Mouse (Mus musculus) kidney, embryonic 16.5 days (tissue): ENCODE measurements around the gene Fcgrt. TPM values are rescaled to one million over a fixed set of nuclear protein-coding genes. Genes with fewer than 3 reads are reported as not detected.
"Not testable (repeated sequence)": the region's sequence is repeated elsewhere in the genome, so short reads cannot be mapped to it uniquely, and the experiment has no call there.

Source experiments
- ATAC-seq: fragments of 200-750 bp; cut with Nextera tagmentation; 2 replicates; pipeline ENCODE4 v1.8.0; 2017; ENCODE audit warnings: moderate TSS enrichment; ENCODE audit not compliant: low FRiP score, low TSS enrichment
- H3K27ac ChIP-seq: fragments of 300-500 bp; sonication (generic); 2 replicates; pipeline ENCODE4 v1.5.1; 2014; ENCODE audit warnings: low read length
- H3K27me3 ChIP-seq: fragments of 300-500 bp; sonication (generic); 2 replicates; pipeline ENCODE4 v1.6.1; 2014; ENCODE audit warnings: low read length, control low read depth, mixed read lengths; ENCODE audit not compliant: insufficient read depth
- H3K36me3 ChIP-seq: fragments of 300-500 bp; sonication (generic); 2 replicates; pipeline ENCODE4 v1.6.1; 2014; ENCODE audit warnings: low read length, control low read depth, mixed read lengths; ENCODE audit not compliant: insufficient read depth
- H3K4me1 ChIP-seq: fragments of 300-500 bp; sonication (generic); 2 replicates; pipeline ENCODE4 v1.6.1; 2014; ENCODE audit warnings: low read length, control low read depth, mixed read lengths; ENCODE audit not compliant: insufficient read depth
- H3K4me2 ChIP-seq: fragments of 300-500 bp; sonication (generic); replicated peaks from 2 replicates; pipeline ENCODE4 v1.6.1; 2014; ENCODE audit warnings: low read depth, low read length
- H3K4me3 ChIP-seq: fragments of 300-500 bp; sonication (generic); 2 replicates; pipeline ENCODE4 v1.5.1; 2014; ENCODE audit warnings: mild to moderate bottlenecking, low read length
- H3K9ac ChIP-seq: fragments of 300-500 bp; sonication (generic); replicated peaks from 2 replicates; pipeline ENCODE4 v1.6.1; 2014; ENCODE audit warnings: low read length
- H3K9me3 ChIP-seq: fragments of 300-500 bp; sonication (generic); 2 replicates; pipeline ENCODE4 v1.6.1; 2016; ENCODE audit warnings: low read length, control low read depth
- WGBS: fragments of 180-500 bp; shearing (Covaris S2); extraction: QIAGEN DNeasy Blood & Tissue Kit; methylation state at CpG from one replicate; pipeline ENCODE4 v1.1.7; 2014; 5-methylcytosine and 5-hydroxymethylcytosine counted together
- polyA plus RNA-seq: library from polyadenylated mRNA; unstranded; fragments of >200 nt; fragmentation: Nextera tagmentation; extraction: Ambion mirVana; gene quantifications from 2 replicates; pipeline ENCODE4 v1.2.1, GENCODE M21; 2015

Fcgrt gene
- polyA plus RNA-seq, 1 experiment from 2014 or later: 114 TPM

DNA sequence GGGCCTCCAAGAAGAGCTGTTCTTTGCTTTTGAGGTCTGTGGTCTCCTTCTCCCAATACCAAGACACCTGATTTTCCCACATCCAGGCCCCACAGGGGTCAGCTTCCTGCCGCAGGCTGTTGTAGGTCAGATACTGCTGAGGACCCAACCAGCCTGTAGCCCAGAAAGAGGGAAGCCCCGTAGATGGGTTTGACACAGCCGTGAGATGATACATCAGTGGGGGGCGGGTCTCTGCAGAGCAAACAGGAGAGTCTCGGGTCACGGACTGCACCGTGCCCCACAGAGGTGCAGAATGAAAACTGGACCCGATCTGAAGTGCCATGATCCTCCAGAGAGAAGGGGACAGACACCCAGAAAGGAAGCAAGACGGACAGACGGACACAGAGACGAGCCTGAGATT lies 1.2 kb downstream of the Fcgrt start:
- H3K4me2 ChIP-seq: peak overlapping the region; percentile 59
- peak overlapping the region; percentile 91 for H3K27ac ChIP-seq
- H3K36me3 ChIP-seq: no peaks in the 10 kb centered on the region
- peak overlapping the region; percentile 41 for H3K4me3 ChIP-seq
- ATAC-seq: no peak
- H3K4me1 ChIP-seq: peaks cover 26% of the 10 kb centered on the region
- no peaks in the 10 kb centered on the region for H3K27me3 ChIP-seq
- WGBS: 64% methylated on average over 11 of the region's 11 CpGs
- no peaks in the 10 kb centered on the region for H3K9me3 ChIP-seq
- peak overlapping the region; percentile 58; the same call in 1 of the 2 replicates for H3K9ac ChIP-seq

DNA sequence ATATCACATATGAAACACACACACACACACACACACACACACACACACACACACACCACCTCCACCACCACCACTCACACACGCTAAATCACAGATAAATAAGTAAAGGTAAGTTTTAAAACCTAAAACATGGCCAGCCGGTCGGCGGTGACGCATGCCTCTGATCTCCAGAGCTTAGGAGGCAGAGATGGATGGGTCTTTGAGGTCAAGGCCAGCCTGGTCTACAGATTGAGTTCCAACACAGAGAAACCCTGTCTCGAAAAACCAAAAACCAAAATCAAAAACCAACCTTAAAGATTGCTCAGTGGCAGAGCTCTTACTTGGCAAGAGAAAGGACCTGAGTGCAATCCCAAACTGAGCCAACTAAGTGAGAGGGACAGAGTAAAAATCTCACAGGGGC lies 3.6 kb downstream of the Fcgrt start:
- Histone ChIP-seq H3K4me1 (peaks cover 26% of the 10 kb centered on the region), H3K27me3 (no peaks in the 10 kb centered on the region), H3K27ac (no peak overlapping the region), H3K9me3 (no peaks in the 10 kb centered on the region), H3K4me2 (no peak overlapping the region), H3K4me3 (no peak overlapping the region), H3K9ac (no peak overlapping the region), H3K36me3 (no peaks in the 10 kb centered on the region)
- no peak for ATAC-seq
- WGBS: 52% methylated on average over 6 of the region's 6 CpGs

DNA sequence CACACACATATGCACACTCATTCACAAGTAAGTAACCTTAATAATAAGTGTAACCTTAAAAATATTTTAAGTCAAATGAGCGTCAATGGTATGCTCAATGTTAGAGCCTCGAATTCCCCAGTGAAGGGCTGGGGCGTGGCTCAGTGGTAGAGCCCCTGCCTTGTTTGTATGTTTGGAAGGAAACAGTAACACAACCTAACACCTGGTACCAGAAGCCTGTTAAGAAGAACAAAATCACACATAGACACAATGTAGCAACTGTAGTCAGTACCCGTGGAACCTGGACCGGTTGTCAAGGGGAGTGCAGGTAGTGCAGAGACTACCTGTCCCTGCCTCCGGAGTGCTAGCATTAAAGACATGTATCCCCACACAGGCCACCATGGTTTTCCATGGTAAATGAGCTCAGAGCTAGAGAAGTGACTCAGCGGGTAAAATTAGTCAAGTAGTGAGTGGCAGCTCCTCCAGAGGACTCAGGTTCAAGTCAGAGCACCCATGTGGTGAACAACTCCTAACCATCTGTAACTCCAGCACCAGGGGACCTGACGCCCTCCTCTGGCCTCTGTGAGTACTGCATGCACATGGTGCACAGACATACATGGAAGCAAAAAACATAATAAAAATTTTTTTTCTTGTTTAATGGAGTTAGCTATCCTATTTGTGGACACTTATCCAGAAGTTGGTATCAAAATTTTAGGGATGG lies 5.0 kb downstream of the Fcgrt start:
- no peak overlapping the region for H3K4me2 ChIP-seq
- ATAC-seq: no peak
- 88% methylated on average over 8 of the region's 8 CpGs for WGBS
- no peak overlapping the region for H3K27ac ChIP-seq
- H3K9me3 ChIP-seq: no peaks in the 10 kb centered on the region
- H3K9ac ChIP-seq: no peak overlapping the region
- peaks cover 32% of the 10 kb centered on the region for H3K4me1 ChIP-seq
- no peak overlapping the region for H3K4me3 ChIP-seq
- H3K27me3 ChIP-seq: no peaks in the 10 kb centered on the region
- H3K36me3 ChIP-seq: no peaks in the 10 kb centered on the region

DNA sequence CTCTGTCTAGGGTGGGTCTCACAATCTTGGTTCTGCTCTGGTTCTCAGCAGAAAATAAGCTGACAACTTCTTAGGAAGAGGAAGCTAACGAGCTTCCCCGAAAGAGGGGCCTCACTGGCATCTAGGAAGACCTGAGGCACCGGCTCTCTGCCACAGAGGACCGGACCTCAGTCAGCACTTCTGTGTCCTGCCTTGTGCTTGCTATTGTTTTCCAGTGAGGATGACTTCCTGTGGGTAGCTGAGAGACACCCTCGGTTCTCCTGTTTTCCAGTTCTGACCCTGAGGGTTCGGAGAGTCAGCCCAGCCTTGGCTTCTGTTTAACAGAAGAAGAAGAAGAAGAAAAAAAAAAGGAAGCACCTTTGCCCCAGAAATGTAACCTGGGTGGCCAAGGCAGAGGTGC lies 6.2 kb downstream of the Fcgrt start:
- H3K4me2 ChIP-seq: no peak overlapping the region
- peaks cover 31% of the 10 kb centered on the region for H3K4me1 ChIP-seq
- 48% methylated on average over 6 of the region's 6 CpGs for WGBS
- H3K27ac ChIP-seq: peak overlapping the region; percentile 31
- no peak for ATAC-seq
- no peak overlapping the region for H3K9ac ChIP-seq
- no peaks in the 10 kb centered on the region for H3K9me3 ChIP-seq
- H3K27me3 ChIP-seq: no peaks in the 10 kb centered on the region
- no peaks in the 10 kb centered on the region for H3K36me3 ChIP-seq
- no peak overlapping the region for H3K4me3 ChIP-seq

DNA sequence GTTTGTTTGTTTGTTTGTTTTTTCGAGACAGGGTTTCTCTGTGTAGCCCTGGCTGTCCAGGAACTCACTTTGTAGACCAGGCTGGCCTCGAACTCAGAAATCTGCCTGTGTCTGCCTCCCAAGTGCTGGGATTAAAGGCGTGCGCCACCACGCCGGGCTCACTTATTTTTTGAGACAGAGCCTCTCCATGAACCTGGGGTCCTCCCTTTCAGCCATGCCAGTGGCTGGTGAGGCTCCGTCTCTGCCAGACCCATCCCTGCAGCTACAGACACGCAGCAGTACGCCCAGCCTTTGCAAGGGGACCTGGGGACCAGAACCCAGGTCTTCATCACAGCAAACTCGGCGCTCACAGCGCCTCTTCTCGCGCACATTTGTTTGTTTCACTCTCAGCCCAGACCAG lies 7.7 kb downstream of the Fcgrt start:
- not testable (repeated sequence) for H3K4me2 ChIP-seq, H3K9me3 ChIP-seq, ATAC-seq, H3K27me3 ChIP-seq, H3K9ac ChIP-seq, H3K36me3 ChIP-seq, H3K4me3 ChIP-seq, H3K27ac ChIP-seq
- 94% methylated on average over 14 of the region's 14 CpGs for WGBS
- peaks cover 27% of the 10 kb centered on the region for H3K4me1 ChIP-seq

DNA sequence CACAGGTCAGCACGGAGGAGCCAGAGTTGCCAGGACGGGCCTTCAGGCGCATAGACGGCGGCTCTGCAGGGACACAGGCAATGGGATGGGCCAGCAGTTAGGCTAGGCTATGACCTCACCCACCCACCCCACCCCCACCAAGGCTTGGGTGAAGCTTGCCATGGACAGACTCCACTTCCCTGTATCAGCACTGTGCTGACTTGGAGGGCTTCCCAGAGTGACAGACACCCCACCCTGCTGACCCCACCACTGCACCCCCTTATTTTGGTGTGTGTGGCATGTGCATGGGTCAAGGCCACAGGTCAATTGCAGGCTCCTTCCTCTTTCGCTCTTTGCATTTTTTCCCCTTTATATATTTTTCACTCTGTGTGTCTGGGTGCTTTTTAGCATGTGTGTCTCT lies 8.3 kb downstream of the Fcgrt start:
- H3K4me3 ChIP-seq: no peak overlapping the region
- no peak overlapping the region for H3K9ac ChIP-seq
- no peak for ATAC-seq
- WGBS: 77% methylated on average over 6 of the region's 6 CpGs
- H3K9me3 ChIP-seq: no peaks in the 10 kb centered on the region
- peak overlapping the region; percentile 44; the same call in 1 of the 2 replicates for H3K27ac ChIP-seq
- no peak overlapping the region for H3K4me2 ChIP-seq
- H3K27me3 ChIP-seq: no peaks in the 10 kb centered on the region
- H3K36me3 ChIP-seq: no peaks in the 10 kb centered on the region
- peaks cover 31% of the 10 kb centered on the region for H3K4me1 ChIP-seq

DNA sequence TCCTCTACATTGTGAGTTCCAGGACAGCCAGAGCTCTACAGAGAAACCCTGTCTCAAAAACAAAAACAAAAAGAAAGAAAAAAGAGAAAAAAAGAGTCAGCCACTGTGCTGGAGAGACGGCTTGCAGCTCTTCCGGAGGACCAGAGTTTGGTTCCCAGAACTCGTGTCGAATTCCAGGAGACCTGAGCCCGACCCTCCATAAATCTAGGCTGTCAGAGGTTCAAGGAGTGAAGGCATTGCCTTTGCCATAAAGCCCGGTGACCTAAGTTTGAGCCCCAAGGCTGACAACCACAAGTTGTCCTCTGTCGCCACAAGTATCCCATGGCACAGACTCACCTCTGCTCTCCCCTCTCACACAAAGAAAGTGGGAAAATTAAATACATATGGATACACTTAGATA lies 9.5 kb downstream of the Fcgrt start:
- H3K27me3 ChIP-seq: no peaks in the 10 kb centered on the region
- no peaks in the 10 kb centered on the region for H3K9me3 ChIP-seq
- H3K36me3 ChIP-seq: 0 out of 2 replicates have a peak, but pooled peaks cover 4% of the 10 kb centered on the region
- H3K27ac ChIP-seq: peak overlapping the region; percentile 90
- no peak overlapping the region for H3K9ac ChIP-seq
- 0 out of 2 replicates have a peak overlapping the region, but pooled peaks have one; percentile 6 for H3K4me2 ChIP-seq
- peaks cover 31% of the 10 kb centered on the region for H3K4me1 ChIP-seq
- ATAC-seq: no peak; the same call in 1 of the 2 replicates
- H3K4me3 ChIP-seq: peak overlapping the region; percentile 3; the same call in 1 of the 2 replicates
- 13% methylated on average over 7 of the region's 7 CpGs for WGBS

DNA sequence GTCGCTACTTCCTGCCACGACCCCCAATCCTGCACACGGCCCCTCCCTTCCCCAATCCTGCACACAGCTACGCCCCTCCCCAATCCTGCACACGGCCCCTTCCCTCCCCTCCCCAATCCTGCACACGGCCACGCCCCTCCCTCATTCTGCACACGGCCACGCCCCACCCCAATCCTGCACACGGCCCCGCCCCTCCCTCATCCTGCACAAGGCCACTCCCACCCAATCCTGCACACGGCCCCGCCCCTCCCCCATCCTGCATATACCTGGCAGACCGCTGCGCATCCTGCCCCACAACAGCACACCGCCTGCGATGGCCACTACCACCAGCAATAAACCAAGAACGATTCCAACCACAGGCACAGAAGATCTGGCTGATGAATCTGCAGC lies 10.1 kb downstream of the Fcgrt start:
- 0 out of 2 replicates have a peak overlapping the region, but pooled peaks have one; percentile 6 for H3K4me2 ChIP-seq
- H3K4me3 ChIP-seq: no peak overlapping the region
- no peaks in the 10 kb centered on the region for H3K9me3 ChIP-seq
- peak overlapping the region; percentile 90 for H3K27ac ChIP-seq
- H3K9ac ChIP-seq: no peak overlapping the region
- no peak for ATAC-seq
- H3K4me1 ChIP-seq: peaks cover 31% of the 10 kb centered on the region
- no peaks in the 10 kb centered on the region for H3K27me3 ChIP-seq
- peaks cover 8% of the 10 kb centered on the region; the same call in 1 of the 2 replicates for H3K36me3 ChIP-seq
- WGBS: 28% methylated on average over 13 of the region's 18 CpGs

DNA sequence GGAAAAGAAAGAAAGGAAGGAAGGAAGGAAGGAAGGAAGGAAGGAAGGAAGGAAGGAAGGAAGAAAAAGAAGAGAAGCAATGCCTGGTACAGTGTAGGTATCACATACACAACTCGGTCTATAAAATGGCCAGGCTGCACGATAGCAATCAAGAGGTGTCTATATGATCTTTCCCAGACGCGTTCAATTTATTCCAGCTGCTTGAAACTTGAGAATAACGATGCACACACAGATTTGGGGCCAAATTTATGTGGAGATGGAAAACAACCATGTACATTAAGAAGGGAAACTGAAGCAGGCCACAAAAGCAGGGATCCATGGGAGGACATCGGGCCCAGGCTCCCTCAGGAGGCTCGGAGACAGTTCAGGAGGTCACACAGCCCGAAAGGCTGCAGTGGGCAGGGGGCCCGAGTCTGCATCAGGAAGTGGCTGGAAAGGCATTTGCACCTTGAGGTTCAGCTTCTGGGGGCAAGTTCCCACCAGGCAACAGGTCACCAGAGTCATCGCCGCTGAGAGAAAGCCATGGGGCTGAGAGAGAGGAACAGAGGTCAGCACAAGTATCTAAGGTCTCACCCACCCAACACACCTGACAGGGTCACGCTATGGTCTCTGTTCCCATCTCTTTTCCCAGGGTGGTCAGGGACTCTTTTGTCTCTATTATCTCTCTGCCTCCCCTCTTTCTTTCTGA lies 10.7 kb downstream of the Fcgrt start:
- H3K4me2 ChIP-seq: no peak overlapping the region
- H3K9me3 ChIP-seq: no peaks in the 10 kb centered on the region
- no peak overlapping the region for H3K4me3 ChIP-seq
- H3K27ac ChIP-seq: peak overlapping the region; percentile 90
- peaks cover 31% of the 10 kb centered on the region for H3K4me1 ChIP-seq
- 31% methylated on average over 12 of the region's 12 CpGs for WGBS
- no peak for ATAC-seq
- H3K36me3 ChIP-seq: peaks cover 13% of the 10 kb centered on the region
- H3K9ac ChIP-seq: peak overlapping the region; percentile 2; the same call in 1 of the 2 replicates
- H3K27me3 ChIP-seq: no peaks in the 10 kb centered on the region

DNA sequence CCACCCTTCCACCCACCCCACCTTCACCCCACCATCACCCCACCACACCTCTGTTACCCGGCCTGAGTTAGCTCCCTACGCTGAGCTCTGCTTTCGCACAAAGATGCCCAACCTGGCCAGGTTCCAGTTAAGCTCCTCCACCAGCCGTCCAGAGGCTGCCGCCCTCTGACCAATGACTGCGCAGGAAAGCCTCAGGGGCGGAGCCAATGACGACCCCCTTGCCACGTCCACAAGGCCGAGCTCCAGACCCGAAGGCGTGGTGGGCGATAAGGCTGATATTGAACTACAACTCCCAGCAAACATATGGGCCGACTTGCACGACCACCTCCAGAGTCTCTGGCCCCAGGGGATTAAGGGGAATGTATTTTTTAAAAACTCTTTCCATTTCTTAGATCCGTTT lies 11.6 kb downstream of the Fcgrt start, which contains the start of gene Rcn3:
Rcn3 (minus strand) TSS at position 174 of the 400 bp plus-strand sequence.
- no peaks in the 10 kb centered on the region for H3K9me3 ChIP-seq
- WGBS: under 1% methylated on average over 16 of the region's 16 CpGs
- H3K9ac ChIP-seq: peak within 1 kb of the TSS; percentile 85
- H3K27ac ChIP-seq: peak within 1 kb of the TSS; percentile 90
- peak within 1 kb of the TSS; percentile 81 for H3K4me2 ChIP-seq
- H3K27me3 ChIP-seq: no peaks in the 10 kb centered on the region
- peak; percentile 91 for ATAC-seq
- H3K36me3 ChIP-seq: peaks cover 23% of the 10 kb centered on the region
- peaks cover 31% of the 10 kb centered on the region for H3K4me1 ChIP-seq
- H3K4me3 ChIP-seq: peak within 1 kb of the TSS; percentile 67
